Mouse (Mus musculus): ENCODE data around the gene Serpina3m.
"Not testable (repeated sequence)": the region's sequence is repeated elsewhere in the genome, so short reads cannot be mapped to it uniquely, and the experiment has no call there.

Serpina3m gene

DNA sequence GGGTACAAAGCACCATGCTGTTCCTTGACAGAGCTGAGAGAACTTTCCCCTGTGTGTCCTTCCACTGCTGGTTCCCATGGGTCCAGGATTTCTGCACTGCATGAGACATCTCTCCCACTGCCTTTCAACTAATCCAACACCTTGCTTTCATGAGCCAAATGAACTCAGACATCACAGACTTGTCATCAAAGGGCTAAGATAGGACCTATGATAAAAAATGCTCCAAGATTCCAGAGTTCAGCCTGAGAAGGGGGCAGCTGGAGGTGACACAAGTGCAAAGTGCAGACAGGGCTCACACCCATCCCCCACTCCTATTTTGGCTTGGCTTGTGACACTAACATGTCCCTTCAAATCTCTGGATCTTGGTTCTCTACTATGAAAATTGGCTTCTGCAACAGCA is 50.2 kb downstream of the Serpina3m start:
- no peak for DNase-seq (ENCODE audit: low spot score)

DNA sequence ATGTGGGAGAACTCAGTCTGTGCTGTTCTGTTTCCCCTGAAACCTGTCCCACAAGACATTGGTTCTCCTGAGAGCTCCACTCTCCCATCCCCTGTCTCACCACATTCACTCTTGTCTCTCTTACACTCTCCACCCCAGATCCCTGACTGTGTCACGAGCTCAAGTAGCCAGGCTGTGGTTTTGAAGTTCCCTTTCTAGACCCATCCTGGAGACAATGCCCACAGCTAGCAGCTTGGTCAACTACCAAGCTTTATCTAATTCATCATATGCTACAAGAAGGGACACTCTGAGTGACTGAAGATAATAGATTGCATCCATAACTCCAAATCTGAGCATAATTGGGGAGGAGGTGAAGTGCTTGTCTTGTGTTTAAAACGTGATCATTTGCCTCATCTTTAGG is 52.8 kb downstream of the Serpina3m start:
- DNase-seq (ENCODE audit: low spot score) = not testable (repeated sequence)

- no peak for DNase-seq (ENCODE audit: low spot score)
These were observed 65.7 kb downstream of the Serpina3m start for GRCm38 (mm10) chr12:104403968-104404367.

DNA sequence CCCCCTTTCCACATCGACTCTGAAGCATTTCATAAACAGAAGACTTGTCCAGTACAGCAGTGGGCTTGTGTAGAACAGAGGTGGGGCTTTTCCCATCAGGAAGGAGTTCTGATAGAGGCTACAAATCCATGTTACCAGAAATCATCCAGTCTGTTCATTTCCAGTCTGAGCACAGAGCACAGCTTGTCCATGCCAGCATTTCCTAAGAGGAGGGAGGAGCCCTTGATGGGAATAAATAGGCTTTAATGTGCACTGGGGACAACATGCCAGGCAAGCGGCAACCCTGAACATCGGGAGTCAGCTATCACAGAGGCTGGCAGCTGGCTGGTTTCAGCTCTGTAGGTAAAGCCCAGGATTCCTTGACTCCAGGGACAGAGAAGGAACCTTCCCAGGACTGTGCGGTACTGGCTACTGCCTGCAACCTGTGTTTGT is 68.2 kb downstream of the Serpina3m start, which contains the start of gene Serpina3n:
Gene Serpina3n, plus strand, starts transcription at position 276 of the 432 bp plus-strand sequence.
- no peak for DNase-seq (ENCODE audit: low spot score)

DNA sequence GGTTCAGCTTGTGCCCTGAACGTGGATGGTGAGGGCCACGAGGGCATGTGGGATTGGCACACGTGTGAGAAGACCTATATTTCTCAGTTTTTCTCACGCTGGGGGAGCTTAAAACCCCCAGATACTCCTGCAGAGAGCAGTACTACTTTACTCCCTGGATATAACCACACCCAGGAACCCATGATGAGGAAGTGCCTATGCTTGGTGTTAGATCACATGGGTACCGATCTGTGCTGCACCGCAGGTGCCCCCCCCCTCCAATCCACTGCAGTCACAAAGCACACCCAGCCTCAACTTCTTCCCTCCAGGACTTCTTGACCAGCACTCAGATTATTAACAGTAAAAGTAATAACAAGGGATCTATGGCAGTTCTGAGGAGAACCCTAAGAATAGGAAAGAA is 74.2 kb downstream of the Serpina3m start:
- no peak for DNase-seq (ENCODE audit: low spot score)

GRCm38 (mm10) chr12:104414576-104414975 is 76.3 kb downstream of the Serpina3m start:
- DNase-seq (ENCODE audit: low spot score) = no peak

GRCm38 (mm10) chr12:104415625-104416315 is 77.5 kb downstream of the Serpina3m start:
- DNase-seq (ENCODE audit: low spot score) = no peak

DNA sequence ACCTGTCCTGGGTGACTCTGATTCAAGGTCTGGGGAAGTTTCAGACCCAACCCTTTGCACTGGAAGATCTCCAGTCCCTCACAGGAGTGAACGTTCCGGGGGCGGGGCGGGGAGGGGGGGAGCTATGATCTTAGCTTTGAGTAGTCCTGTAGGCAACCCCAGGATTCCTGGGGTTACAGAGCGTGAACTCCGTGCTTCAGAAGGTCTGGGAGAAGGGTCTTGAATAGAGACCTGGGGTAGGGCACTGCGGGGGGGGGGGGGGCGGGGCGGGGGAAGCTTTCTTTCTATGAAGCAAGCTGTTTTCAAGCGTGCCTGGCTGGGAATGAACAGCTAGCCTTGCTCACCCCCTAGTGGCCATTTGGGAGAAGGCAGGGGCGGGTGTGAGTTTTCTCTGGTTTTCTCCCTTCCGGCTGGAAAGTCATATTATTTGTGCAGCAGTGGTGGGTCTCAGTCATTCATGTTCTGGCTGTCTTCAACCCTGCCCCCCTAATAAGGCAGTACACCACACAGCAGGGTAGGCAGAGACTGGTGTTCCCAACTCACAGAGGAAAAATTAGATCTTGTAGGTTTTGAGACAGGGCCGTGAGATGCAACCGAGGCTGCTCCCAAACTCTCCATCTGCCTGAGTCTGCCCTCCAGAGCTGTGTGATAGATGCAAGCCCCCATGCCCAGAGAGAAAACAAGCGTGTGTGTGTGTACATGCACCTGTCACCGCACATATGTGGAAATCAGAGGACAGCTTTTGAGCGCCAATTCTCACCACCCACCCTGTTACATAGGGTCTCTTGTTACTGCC is 80.3 kb downstream of the Serpina3m start:
- DNase-seq (ENCODE audit: low spot score) = peak; percentile 91

DNA sequence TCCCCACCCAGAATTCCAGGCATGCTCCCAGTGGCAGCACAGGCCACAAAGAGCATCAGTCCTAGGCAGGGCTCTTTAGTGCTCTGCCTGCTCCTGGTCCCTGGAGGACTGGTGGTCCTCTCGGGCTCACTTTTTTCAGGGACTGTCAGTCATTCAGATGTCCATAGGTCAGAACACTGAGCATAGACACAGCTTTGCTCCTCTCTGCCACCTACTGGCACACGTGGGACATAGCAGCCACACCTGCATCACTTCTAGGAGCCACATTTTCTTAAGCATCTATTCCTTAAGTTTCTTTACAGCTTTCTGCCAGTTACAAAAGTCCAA is 80.8 kb downstream of the Serpina3m start:
- DNase-seq (ENCODE audit: low spot score) = peak; percentile 45

DNA sequence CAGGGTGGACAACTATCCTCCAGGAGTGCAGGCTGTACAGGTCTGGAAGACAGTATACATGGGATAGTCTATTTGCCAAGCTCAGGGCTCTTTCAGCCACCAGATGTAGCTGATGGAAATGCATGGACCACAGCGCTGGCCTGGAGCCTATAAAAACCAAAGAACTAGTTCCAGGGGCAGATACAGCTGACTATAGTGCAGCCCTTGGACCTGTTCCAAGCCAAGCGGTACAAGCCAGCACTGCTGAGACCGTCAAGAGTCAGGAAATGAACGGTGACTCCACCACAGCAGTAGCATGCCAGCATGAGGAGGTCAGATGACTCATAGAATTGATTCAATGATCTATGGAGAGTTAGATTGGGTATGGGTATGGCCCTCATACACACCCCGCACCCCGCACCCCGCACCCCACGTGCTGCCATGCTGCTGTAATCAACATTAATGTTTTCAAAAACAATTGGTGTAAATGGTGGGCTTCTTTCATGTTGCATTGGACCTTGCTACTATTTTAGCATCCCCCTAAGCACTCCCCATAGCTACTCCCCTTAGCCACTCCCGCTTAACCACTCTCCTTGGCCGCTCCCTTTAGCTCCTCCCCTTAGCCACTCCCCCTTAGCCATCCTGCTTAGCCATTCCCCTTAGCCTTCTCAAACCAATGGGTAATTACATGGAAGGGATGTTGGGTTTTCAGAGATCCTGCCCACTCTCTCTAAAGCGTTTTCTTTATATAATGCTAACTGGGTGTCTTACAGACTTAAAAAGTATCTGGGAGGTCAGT is 84.5 kb downstream of the Serpina3m start:
- DNase-seq (ENCODE audit: low spot score) = no peak

DNA sequence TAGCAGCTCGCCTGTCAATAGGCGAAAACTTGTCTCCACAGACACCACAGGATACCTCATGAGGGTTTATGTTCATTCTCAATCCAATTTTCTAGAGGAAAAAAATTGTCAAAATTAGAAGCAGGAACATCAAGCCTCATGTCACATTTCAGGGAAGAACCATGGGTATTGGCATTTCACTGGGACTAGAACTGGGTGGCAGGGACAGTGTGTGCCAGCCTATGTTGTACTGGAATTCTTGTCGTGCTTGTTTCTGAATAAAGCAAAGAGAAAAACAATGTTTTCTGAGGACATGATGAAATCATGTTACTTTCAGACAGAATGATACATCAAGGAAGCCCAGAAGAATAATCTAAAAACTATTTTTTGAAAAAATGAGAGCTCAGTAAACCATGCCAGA is 87.3 kb downstream of the Serpina3m start:
- no peak for DNase-seq (ENCODE audit: low spot score)

DNA sequence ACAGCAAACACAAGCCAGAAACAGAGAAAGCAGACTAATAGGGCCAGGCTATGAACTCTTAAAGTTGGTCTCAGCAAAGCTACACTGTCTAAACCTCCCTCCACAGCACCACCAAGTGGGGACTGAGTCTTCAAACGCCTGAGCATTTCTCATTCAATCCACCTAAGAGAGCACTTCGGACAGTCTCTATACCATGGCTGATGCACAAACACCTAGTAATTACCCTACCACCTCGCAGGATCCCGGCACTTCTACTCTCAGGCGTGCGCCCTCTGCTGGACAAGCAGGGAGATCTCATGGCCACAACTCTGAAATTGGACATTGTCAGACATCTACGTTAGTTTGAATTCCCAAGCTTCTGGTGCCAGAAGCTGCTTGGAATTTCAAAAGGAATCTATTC is 88.6 kb downstream of the Serpina3m start:
- DNase-seq (ENCODE audit: low spot score) = peak; percentile 74

DNA sequence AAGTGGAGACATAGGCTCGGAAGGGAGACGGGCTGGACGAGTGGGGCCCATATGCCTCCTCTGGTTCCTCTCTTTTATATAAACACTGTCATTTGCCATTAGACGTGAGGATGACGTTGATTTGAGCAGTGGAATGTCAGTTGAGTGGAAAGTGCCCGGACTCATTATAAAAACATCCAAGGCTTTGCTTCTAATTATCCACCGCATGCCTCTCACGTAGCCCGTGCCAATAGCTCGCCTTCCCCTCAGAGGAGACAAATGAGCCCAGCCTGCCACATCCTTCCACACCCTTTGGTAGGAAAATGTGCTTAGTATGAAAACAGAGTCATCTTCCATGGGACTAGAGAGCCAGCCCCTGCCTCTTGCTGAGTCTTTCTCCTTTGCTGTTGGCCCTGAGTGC is 93.1 kb downstream of the Serpina3m start:
- DNase-seq (ENCODE audit: low spot score) = peak; percentile 72

DNA sequence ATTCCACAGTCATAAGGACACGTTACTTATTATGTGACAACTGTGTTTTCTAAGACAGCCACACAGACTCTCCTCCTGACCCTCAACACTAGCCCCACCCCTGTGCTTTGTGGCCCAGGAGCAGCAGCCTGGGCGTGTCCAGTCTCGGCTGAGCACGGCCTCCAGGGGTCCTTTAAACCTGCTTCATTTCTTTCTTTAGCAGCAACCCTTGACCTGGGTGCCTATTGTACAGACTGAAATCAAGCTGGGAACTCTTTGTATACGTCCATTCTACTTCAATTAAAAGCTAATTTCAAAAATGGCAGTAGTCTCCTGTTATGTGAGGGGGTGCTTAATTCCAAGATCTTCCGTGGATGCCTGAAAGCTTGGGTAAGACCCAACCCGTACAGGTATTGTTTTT is 94.9 kb downstream of the Serpina3m start:
- DNase-seq (ENCODE audit: low spot score) = peak; percentile 48

DNA sequence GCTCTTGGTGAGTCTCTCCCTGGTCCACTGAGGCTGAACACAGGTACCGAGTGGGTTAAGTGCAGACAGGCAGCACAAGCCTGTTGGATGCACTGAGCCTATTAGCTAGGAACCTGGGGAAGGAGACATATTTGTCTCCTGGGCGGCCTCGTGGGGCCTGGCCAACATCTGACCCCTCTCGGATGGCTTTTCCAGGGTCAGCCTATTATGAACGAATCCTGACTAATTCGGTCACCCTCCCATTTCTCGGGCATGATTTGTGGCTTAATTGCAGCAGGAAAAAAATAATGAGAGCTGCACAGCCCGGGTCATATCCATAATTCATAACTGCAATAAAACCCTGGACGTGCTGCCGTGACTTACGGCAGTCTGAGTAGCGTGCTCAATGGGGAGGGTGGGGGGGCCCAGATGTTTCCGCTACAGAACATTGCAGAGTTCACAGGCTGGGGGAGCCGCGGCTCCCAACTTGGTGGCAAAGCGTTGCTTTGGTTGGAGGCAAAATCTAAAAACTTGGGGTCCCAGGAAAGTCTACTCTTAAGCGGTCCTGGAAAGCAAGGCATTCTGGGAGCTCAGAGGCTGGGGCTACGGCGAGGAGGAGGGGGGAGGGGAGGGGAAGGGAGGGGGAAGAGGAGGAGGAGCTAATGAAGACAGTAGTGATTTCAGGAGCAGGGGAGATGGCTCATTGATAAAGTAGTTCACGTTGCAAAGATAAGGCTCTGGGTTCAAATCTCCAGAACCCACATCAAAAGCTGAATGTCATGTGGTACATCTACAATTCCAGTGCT is 95.9 kb downstream of the Serpina3m start:
- peak; percentile 42 for DNase-seq (ENCODE audit: low spot score)

DNA sequence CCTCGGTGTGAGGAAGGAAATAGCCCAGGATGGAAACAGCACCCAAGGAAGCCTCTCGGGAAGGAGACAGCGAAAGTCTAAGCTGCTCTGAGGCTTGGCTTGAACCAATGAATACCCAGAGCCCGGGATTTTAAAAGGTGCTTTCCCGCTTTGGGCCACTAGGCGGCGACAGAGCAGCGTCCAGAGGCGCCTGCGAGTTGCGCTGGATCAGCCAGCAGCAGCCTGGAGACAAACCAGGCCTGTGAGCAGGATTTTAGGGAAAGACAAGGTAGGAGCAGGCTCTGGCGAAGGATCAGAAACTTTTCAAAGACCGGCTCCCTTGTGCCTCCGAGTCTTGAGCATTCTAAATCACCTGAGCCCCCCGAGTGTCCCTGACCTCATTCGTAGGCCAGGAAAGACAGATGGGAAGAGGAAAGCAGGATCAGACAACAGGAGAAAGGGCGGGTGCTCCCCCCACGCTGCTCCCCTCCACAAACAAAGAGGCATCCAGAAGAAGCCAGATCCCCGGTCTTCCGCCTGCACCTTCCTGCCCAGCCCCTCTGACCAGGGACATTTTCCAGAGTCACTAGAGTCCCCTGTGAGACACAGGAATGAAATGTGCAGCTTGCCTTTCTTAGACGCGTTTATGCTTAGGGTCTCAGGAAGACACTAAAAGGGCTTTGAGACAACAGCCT is 101.9 kb downstream of the Serpina3m start:
- peak; percentile 93 for DNase-seq (ENCODE audit: low spot score)

- DNase-seq (ENCODE audit: low spot score) = no peak
These were observed 105.4 kb downstream of the Serpina3m start for GRCm38 (mm10) chr12:104443716-104444115.

Data from retina, embryonic 14.5 days (tissue).